Mouse (Mus musculus) liver, adult 2 months (tissue): ENCODE measurements around the gene Esyt2.

ENCODE experiments used
- CTCF ChIP-seq: fragments of 200-500 bp; IDR thresholded peaks from 2 replicates; pipeline ENCODE4 v1.5.1; 2011; ENCODE audit warnings: low read depth, low read length, control low read depth
- POLR2A ChIP-seq: fragments of 200-500 bp; IDR thresholded peaks from 2 replicates; pipeline ENCODE4 v1.6.1; 2011; ENCODE audit warnings: low read length, control low read depth; ENCODE audit not compliant: insufficient read depth; ENCODE audit errors: extremely low read depth

- TF ChIP-seq POLR2A (no peak), CTCF (no peak)
Measured at GRCm38 (mm10) chr12:116293185-116293584, 12.2 kb downstream of the Esyt2 start.
